Mouse (Mus musculus) adrenal gland, postnatal 25 days (tissue): ENCODE data around the gene Dda1. TPM values are rescaled to one million over a fixed set of nuclear protein-coding genes. Genes with fewer than 3 reads are reported as not detected.
"Not testable (repeated sequence)": the region's sequence is repeated elsewhere in the genome, so short reads cannot be mapped to it uniquely, and the experiment has no call there.

ENCODE experiments used
- DNase-seq: peaks from one replicate; pipeline ENCODE4 v3.0.0; 2021; ENCODE audit warnings: mixed read lengths
- long read RNA-seq: library from polyadenylated mRNA; stranded (forward); transcript quantifications from one replicate; pipeline ENCODE4 v2.0.0, GENCODE M21; 2021
- total RNA-seq: library from RNA; stranded (reverse); gene quantifications from 2 replicates; pipeline ENCODE4 v1.2.3, GENCODE M21; 2021

Dda1 gene
- total RNA-seq = 62.5 and 64.7 TPM in 2 replicates
- long read RNA-seq, transcript Dda1-204 (4 exons, 1,881 nt) = minor isoform, 8 of 99 reads
- long read RNA-seq, transcript Dda1-205 (5 exons, 1,929 nt) = minor isoform, 6 of 99 reads
- long read RNA-seq, transcript Dda1-202 (5 exons, 1,933 nt) = major isoform, 48 of 99 reads
- long read RNA-seq, partial matches to known transcripts = 0 of 99 reads
- long read RNA-seq, other reads (novel, unspliced or antisense) = 36 of 99 reads

DNA sequence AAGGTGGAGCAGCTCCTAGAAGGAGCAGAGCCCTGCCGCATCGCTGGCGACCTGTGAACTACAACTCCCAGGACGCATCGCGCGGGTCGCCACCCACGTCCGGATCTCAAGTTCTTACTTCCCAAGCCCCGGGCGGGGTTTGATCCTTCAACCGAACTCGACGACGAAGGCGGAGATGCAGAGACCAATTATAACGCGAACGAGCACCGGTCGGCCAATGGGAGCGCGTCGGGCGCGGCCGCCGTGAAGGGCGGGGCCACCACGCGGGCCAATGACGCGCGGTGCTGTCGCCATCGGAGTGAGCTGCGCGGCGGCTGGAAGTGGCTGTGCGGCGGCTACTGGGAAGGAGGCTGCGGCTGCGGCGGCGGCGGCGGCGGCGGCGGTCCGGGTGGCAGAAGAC is at the start of gene Dda1:
TSS of gene Dda1 (plus strand) at position 284 of the 400 bp plus-strand sequence.
- DNase-seq = peak; percentile 96

DNA sequence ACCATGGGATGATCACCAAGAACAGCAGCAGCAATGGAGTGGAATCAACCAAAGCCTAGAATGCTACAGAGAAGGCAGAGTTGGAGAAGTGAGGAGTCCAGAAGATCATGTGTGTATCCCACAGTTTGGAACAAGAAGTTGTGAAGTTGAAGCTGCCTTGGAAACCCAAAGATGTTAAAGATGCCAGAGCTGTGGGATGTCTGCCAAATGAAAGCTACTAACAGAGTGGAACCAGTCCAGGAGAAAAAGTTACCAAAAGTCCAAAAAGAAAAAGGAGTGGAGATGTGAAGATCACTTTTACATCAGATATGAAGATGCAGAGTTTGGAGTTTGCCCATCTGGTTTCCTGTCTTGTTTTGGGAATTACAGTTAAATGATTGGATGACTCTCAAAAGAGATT is 46.9 kb upstream of the Dda1 start:
- no peak for DNase-seq

DNA sequence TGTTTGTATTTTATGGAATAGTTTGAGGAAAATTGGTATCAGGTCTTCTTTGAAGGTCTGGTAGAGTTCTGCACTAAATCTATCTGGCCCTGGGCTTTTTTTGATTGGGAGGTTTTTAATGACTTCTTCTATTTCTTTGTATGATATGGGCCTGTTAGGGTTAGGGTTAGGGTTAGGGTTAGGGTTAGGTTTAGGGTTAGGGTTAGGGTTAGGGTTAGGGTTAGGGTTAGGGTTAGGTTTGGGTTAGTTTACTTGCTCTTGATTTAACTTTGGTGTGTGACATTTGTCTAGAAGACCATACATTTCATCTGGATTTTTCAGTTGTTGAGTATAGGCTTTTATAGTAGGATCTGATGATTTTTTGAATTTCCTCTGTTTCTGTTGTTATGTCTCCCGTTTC is 36.1 kb upstream of the Dda1 start:
- not testable (repeated sequence) for DNase-seq

DNA sequence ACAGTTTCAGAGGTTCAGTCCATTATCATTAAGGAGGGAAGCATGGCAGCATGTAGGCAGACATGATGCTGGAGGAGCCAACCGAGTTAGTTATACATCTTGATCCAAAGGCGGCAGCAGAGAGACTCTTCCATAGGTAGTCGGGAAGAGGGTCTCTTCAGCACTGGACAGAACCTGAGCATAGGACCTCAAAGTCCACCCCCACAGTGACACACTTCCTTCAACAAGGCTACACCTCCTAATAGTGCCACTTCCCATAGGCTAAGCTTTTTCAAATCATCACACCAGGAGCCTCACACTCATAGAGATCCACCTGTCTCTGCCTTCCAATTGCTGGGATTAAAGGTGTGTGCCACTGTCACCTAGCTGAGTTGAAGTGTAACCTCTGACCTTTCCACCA is 32.0 kb upstream of the Dda1 start:
- DNase-seq = no peak

- peak; percentile 33 for DNase-seq
Measured at GRCm38 (mm10) chr8:71441404-71441803, 27.6 kb upstream of the Dda1 start.

- no peak for DNase-seq
Measured at GRCm38 (mm10) chr8:71445096-71445495, 23.9 kb upstream of the Dda1 start.

DNA sequence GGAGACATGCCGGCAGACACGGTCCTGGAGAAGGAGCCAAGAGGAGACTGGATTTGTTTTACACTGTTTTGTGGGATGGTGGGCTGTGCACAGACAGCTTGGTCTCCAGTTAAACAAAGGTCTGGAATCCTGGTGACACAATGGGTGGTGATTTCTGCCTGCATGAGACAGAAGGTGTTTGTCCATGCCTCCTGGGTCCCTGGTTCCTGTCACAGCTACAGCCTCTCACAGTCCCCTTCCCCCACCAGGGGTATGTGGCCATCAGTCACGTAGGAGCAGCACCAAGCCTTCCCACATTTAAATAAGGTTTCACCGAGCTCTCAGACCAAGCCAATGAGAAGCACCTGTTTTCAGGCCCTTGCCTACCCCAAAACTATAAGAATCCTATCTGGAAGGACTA is 17.7 kb upstream of the Dda1 start:
- DNase-seq = no peak

GRCm38 (mm10) chr8:71451777-71452176 is 17.2 kb upstream of the Dda1 start:
- DNase-seq = no peak

- no peak for DNase-seq
Measured at GRCm38 (mm10) chr8:71452669-71453068, 16.3 kb upstream of the Dda1 start.

GRCm38 (mm10) chr8:71454668-71455067 is 14.3 kb upstream of the Dda1 start:
- DNase-seq = no peak

DNA sequence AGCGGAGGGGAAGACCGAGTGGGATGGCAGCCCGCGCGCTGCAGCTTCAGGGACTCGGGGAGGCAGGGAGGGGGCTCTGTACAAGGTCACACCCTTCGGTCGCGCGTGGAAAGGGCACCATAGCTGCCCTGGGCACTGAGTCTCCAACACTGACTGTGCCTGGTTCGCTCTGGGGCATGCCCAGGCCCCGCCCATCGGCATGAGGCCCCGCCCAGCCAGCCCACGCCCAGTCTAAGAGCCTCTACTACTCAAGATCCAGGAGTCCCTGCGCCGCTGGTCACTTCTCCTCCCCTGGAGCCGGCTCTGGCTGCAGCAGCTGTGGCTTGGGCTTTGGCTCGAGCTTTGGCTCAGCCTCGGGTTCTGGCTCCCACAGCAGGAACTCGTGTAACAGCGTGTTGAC is 12.1 kb upstream of the Dda1 start:
- DNase-seq = no peak

- DNase-seq = no peak
Measured at GRCm38 (mm10) chr8:71457659-71458270, 11.2 kb upstream of the Dda1 start.

DNA sequence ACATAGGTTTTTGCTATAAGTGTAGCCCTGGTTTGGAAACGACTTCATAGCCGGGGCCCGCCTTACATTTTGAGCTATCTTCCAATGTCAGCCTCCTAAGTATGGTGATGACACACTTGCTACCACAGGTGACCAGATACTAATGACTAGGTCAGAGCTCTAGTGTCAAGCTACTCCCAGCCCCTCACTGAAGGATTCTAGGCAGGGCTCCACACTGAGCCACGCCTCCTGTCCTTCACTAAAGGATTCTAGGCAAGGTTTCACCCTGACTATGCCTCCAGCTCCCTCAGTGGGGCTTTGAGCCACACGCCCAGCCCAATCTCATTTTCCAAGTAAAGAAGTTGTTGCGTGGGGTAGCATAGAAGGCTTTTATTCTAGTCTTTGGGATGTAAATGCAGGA is 8.3 kb upstream of the Dda1 start:
- no peak for DNase-seq

DNA sequence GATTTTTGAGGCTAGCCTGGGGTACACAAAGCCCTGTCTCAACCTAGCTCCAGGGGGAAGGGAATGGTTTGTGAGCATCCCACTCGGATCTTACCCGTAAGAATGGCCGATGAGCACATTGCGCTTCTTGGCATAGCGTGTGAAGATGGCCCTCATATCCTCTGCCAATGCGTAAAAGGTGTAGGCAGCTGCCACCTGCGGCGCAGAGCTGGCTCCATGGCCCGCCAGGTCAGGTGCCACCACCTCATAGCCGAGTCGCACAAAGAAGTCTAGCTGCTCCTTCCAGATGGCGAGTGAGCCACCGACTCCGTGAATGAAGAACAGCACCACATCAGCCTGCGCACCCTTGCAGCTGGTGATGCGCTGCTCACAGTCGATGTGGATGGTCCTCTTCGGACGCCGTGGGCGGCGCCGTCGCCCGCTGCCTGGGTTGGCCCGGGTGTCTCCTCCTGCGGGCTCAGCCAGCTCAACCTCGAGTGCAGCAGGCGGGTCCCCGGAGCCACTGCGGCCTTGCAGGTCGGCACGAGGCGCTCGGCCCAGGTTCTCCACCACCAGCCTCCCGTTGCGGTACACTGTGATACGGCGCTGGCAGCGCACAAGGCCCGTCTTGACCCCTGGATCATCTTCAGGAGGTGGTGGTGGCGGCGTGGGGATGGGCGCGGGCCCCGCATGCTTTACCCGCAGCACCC is 7.7 kb upstream of the Dda1 start:
- no peak for DNase-seq

DNA sequence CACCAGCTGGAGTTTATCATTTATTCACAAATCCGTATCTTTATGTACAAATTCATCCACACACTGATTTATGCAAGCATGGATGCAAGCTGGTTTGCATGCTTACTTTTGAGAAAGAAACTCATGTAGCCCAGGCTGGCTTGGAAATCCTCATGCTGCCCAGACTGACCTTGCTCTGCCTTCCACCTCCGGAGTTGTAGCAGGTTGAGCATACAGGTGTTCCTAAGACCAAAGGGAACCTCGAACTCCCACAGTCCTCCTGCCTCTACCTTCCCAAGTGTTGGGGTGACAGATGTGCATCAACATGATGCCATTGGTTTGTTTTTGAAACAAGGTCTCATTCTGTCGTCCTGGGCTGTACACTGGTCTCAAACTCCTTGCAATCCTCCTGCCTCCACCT is 6.8 kb upstream of the Dda1 start:
- no peak for DNase-seq

- peak; percentile 54 for DNase-seq
Measured at GRCm38 (mm10) chr8:71462786-71463185, 6.2 kb upstream of the Dda1 start.

DNA sequence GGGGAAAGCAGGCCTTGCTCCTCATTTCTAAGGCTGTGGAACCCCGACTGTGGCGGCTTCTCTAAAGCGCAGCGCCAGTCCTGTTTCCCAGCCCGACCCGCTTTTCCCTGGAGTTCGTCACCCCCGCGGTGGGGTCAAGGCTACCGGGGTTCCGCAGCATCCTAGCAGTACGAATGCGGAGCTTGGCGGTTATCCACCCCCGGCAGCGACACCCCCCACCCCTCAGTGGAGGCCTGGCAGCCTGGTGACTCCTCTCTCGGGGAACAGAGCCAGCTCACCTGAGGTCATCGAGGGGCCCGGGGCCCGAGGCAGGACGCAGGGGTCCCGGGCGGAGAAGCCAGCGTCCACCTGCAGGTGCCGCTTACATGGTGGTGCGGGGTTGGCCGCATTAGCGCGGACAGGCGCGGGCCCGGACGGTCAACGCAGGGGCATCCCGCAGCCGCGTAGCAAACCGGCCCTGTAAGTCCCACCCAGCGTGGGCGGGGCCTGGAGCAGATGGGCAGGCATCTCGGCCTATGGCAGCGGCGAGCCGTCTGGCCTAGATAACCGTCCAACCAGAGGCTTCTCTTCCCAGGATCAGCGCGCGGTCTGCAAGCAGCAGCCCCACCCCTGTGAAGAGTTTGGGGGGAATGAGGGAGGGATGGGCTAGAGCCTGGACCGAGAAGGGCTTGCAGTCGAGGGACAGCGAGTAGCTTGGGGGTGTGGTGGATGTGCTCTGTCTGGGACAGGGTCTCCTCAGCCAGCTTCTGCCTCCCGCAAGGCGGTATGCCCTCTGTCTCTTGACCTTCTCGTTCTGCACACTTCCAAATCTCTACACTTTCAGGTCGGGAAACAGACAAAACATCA is 5.6 kb upstream of the Dda1 start, which contains the start of gene Abhd8:
TSS of gene Abhd8 (minus strand) at position 468 of the 846 bp plus-strand sequence.
- peak; percentile 98 for DNase-seq

GRCm38 (mm10) chr8:71464513-71465500 is 4.2 kb upstream of the Dda1 start, which contains the start of gene Mrpl34:
Mrpl34 (plus strand) TSS chr8:71464959.
- peak; percentile 96 for DNase-seq

- no peak for DNase-seq
Measured at GRCm38 (mm10) chr8:71465733-71466132, 3.3 kb upstream of the Dda1 start.

- DNase-seq = no peak
Measured at GRCm38 (mm10) chr8:71466198-71466597, 2.8 kb upstream of the Dda1 start.

- DNase-seq = no peak
Measured at GRCm38 (mm10) chr8:71467201-71467600, 1.8 kb upstream of the Dda1 start.
